Mouse (Mus musculus) gonadal fat pad, adult 2 months (tissue): ENCODE results near the gene Foxp1. TPM values are rescaled to one million over a fixed set of nuclear protein-coding genes. Genes with fewer than 3 reads are reported as not detected.

Experiments used
- DNase-seq: peaks from one replicate; pipeline ENCODE4 v3.0.0-alpha.2; 2012; ENCODE audit warnings: low read depth
- polyA plus RNA-seq: library from polyadenylated mRNA; depleted of rRNA; stranded (reverse); fragments of >200 nt; gene quantifications from 2 replicates; pipeline ENCODE4 v1.2.3, GENCODE M21; 2012

The Foxp1 gene
- polyA plus RNA-seq, 1 experiment = 26.0 TPM

GRCm38 (mm10) chr6:99282866-99283657, 239.5 kb downstream of the Foxp1 start:
- no peak for DNase-seq

GRCm38 (mm10) chr6:99281433-99281832, 241.1 kb downstream of the Foxp1 start:
- no peak for DNase-seq

GRCm38 (mm10) chr6:99280619-99281018, 241.9 kb downstream of the Foxp1 start:
- no peak for DNase-seq

- no peak for DNase-seq
Observed at GRCm38 (mm10) chr6:99277251-99277650, 245.3 kb downstream of the Foxp1 start.

GRCm38 (mm10) chr6:99276297-99276653, 246.2 kb downstream of the Foxp1 start:
- no peak for DNase-seq

GRCm38 (mm10) chr6:99275381-99276296, 246.9 kb downstream of the Foxp1 start:
- DNase-seq = no peak

GRCm38 (mm10) chr6:99274667-99275066, 247.9 kb downstream of the Foxp1 start:
- no peak for DNase-seq

GRCm38 (mm10) chr6:99274222-99274621, 248.3 kb downstream of the Foxp1 start:
- no peak for DNase-seq

GRCm38 (mm10) chr6:99273177-99273576, 249.3 kb downstream of the Foxp1 start:
- DNase-seq = no peak

GRCm38 (mm10) chr6:99272174-99272573, 250.3 kb downstream of the Foxp1 start:
- no peak for DNase-seq

- no peak for DNase-seq
Observed at GRCm38 (mm10) chr6:99271741-99272140, 250.8 kb downstream of the Foxp1 start.

GRCm38 (mm10) chr6:99269921-99270320, 252.6 kb downstream of the Foxp1 start:
- no peak for DNase-seq

GRCm38 (mm10) chr6:99268171-99269061, 254.1 kb downstream of the Foxp1 start:
- DNase-seq = no peak

GRCm38 (mm10) chr6:99265945-99266656, 256.4 kb downstream of the Foxp1 start:
- DNase-seq = no peak

- DNase-seq = no peak
Observed at GRCm38 (mm10) chr6:99265173-99265572, 257.3 kb downstream of the Foxp1 start.

GRCm38 (mm10) chr6:99264192-99265093, 258.1 kb downstream of the Foxp1 start:
- no peak for DNase-seq

GRCm38 (mm10) chr6:99263886-99264185, 258.7 kb downstream of the Foxp1 start:
- DNase-seq = no peak

- DNase-seq = no peak
Observed at GRCm38 (mm10) chr6:99263061-99263885, 259.2 kb downstream of the Foxp1 start.

GRCm38 (mm10) chr6:99261737-99262130, 260.8 kb downstream of the Foxp1 start:
- DNase-seq = no peak
